Mouse (Mus musculus) central nervous system, embryonic 18 days (tissue): ENCODE results near the gene Brk1. TPM values are rescaled to one million over a fixed set of nuclear protein-coding genes. Genes with fewer than 3 reads are reported as not detected.

Experiments used
- polyA plus RNA-seq: library from polyadenylated mRNA; depleted of rRNA; stranded (reverse); fragments of >200 nt; gene quantifications from 2 replicates; pipeline ENCODE4 v1.2.3, GENCODE M21; 2012; rRNA removed

Gene Brk1
- polyA plus RNA-seq: 247 and 262 TPM in 2 replicates

DNA sequence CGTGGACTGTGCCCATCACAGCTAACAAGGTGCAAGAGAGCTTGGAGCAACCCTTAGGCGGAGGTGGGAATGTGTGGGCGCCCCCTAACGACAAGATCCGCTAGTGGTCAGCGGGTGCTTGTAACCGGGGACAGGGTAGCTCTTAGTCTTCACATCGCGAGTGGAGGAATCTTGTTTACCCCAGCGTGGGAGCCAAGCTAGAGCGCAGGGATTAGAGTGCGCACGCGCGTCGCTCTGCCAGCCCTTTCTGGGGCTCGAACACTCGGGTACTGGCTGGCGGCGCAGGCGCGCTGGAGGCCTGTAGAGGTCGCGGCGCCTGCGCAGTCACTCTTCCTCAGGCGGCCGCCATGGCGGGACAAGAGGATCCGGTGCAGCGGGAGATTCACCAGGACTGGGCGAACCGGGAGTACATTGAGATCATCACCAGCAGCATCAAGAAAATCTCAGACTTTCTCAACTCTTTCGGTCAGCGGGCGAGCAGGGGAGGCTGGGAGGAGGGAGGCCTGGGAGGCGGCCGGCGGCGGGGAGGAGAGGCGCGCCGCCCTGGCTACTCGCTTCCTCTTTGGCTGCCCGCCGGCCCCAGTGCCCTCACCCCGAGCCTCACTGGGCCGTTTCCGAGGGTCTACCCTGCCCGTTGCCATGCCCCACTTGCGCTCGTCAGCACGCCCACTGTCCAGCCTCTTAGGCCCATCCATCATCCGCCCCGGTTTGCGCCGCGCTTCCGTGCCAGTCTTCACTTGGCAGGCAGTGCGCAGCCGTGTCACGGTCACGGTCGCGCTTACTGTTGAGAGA is at the start of gene Brk1:
Brk1 (plus strand) TSS at position 341 of the 792 bp plus-strand sequence.

GRCm38 (mm10) chr6:113600543-113601139 is 3.9 kb upstream of the Brk1 start, which contains the start of gene Fancd2os:
Fancd2os (minus strand) TSS chr6:113600715.

DNA sequence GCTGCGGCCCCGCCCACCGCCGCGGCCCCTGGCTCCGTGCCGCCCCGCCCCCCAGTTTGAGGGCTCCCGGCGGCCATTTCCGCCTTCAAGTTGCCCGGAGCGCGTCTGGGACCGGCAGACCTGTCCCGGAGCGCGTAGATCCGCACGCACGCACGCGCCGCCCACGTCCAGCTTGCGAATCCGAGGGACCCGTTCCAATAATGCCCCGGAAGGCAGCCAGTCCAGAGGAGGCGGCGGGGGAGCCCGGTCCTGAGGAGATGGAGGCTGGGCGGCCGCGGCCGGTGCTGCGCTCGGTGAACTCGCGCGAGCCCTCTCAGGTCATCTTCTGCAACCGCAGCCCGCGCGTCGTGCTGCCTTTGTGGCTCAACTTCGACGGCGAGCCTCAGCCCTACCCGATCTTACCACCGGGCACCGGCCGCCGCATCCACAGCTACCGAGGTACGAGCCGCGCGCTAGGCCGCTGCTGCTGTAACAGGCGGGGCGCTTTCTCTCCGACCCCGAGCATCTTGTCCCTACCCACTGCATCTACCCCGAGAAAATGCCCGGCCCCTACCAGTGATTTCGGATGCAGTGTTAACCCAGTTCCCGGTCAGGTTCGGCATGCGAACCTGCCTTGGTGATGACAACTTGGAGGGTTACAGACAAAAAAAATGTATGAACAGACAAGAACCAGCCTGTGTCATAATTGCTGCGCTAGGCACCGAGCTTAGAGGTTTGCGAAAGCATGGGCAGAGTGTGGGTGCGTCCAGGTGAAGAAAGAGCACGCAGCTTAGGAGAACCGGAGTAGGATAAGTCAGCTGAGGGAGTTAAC is 19.6 kb downstream of the Brk1 start, which contains the start of gene Vhl:
Vhl (plus strand) TSS at position 19 of the 811 bp plus-strand sequence.

DNA sequence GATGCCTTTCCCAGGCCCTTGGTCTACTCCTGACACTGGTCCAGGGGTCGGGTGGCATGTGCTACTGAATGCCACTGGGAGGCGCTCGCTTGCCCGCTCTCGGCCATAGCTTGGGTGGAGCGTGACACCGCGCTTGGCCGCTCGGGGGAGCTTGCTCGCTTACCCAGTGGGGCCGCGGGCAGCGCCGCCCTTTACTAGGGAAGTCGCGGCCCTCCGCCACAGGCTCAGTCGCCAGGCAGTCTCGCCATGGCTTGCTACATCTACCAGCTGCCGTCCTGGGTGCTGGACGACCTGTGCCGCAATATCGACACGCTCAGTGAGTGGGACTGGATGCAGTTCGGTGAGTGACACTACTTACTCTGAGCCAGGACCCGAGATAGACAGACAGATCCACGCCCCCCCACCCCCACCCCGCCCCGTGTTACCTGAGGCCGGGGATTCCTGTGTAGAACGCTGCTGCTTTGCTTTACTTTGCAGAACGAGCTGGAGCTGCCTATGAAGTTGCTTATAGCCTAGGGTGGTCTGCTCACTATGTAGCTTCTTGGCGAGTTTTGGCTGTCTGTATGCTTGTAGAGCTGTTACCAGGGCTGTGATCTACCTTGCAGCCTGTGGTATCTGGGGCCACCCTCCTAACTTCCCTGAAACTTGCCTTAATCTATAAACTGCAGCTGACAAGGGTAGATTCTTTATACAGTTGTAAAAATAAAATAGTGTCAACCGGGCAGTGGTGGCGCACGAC is 33.9 kb downstream of the Brk1 start, which contains the start of gene Irak2:
Irak2 (plus strand) TSS at position 166 of the 739 bp plus-strand sequence.

Other genes with a start within 250 kb of the Brk1 start
- 70.0 and 78.9 TPM in 2 replicates for gene Tada3, start 226.9 kb upstream of the Brk1 start, polyA plus RNA-seq
- gene Arpc4, start 226.7 kb upstream of the Brk1 start, polyA plus RNA-seq: 132 and 137 TPM in 2 replicates
- gene Ttll3, start 215.5 kb upstream of the Brk1 start, polyA plus RNA-seq: 22.2 and 22.8 TPM in 2 replicates
- gene Rpusd3, start 185.4 kb upstream of the Brk1 start, polyA plus RNA-seq: 20.9 and 21.9 TPM in 2 replicates
- gene Cidec, start 169.0 kb upstream of the Brk1 start, polyA plus RNA-seq: 0.04 and 0.07 TPM in 2 replicates
- gene Jagn1, start 162.2 kb upstream of the Brk1 start, polyA plus RNA-seq: 69.3 and 70.5 TPM in 2 replicates
- gene Il17re, start 146.3 kb upstream of the Brk1 start, polyA plus RNA-seq: 0.13 and 0.36 TPM in 2 replicates
- 3.5 and 4.0 TPM in 2 replicates for gene Il17rc, start 133.3 kb upstream of the Brk1 start, polyA plus RNA-seq
- gene Creld1, start 121.5 kb upstream of the Brk1 start, polyA plus RNA-seq: 43.0 and 44.8 TPM in 2 replicates
- 13.0 and 13.1 TPM in 2 replicates for gene Prrt3, start 102.8 kb upstream of the Brk1 start, polyA plus RNA-seq
- gene Emc3, start 73.1 kb upstream of the Brk1 start, polyA plus RNA-seq: 74.1 and 76.8 TPM in 2 replicates
- 4.5 and 4.6 TPM in 2 replicates for gene Fancd2, start 73.1 kb upstream of the Brk1 start, polyA plus RNA-seq
- gene Fancd2os, start 4.1 kb upstream of the Brk1 start, polyA plus RNA-seq: 0.04 TPM in 1 of 2 replicates, not detected in the other
- gene Vhl, start 19.2 kb downstream of the Brk1 start, polyA plus RNA-seq: 55.8 and 61.6 TPM in 2 replicates
- 4.9 and 5.6 TPM in 2 replicates for gene Irak2, start 33.7 kb downstream of the Brk1 start, polyA plus RNA-seq
- 32.8 and 33.1 TPM in 2 replicates for gene Tatdn2, start 92.3 kb downstream of the Brk1 start, polyA plus RNA-seq
- 0.13 and 0.47 TPM in 2 replicates for gene Ghrl, start 115.1 kb downstream of the Brk1 start, polyA plus RNA-seq
- 189 and 193 TPM in 2 replicates for gene Sec13, start 136.0 kb downstream of the Brk1 start, polyA plus RNA-seq